Mouse (Mus musculus) ovary, postnatal 14 days (tissue): ENCODE measurements around the gene Cdh12.
"Not testable (repeated sequence)": the region's sequence is repeated elsewhere in the genome, so short reads cannot be mapped to it uniquely, and the experiment has no call there.

Experiments used
- DNase-seq: peaks from one replicate; pipeline ENCODE4 v3.0.0; 2022; ENCODE audit warnings: low spot score

Gene Cdh12

DNA sequence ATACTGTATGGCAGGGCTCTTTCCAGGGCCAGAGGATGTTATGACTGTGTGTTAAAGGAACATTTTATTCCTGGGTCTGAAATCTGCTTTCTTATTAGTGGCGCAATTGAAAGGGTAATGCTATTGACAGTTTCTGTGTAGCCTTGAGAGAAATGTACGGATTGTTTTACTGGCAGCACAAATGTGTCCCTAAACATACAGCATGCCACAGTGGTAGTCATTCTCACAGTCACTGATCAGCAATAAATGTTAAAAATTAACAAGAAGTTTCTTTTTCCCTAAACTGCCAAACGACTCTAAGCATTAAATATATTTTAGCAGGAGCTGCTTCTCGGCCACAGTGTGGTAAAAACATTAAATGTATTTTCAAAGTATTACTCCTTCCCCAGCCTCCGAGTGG is 926.4 kb downstream of the Cdh12 start:
- DNase-seq = no peak

DNA sequence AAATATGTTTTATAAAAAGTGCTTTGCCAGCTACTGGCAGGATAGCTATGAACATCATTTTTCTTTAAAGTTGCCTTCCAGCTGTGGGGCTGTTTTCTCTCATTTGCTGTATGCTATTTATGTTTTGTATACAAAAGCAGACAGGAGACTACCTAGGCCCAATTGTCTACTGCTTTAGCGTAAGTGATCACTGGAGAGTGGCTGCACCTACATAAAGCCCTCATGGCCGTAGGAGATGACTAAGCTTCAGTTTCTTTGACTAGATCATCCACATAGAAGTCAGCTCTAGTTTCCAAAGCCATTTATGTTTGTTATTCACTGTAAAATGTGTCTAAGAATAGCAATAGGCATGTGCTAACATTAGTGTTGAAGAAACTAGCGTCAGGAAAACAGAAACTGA is 926.8 kb downstream of the Cdh12 start:
- no peak for DNase-seq

GRCm38 (mm10) chr15:21391442-21391841 is 942.4 kb downstream of the Cdh12 start:
- DNase-seq = not testable (repeated sequence)

DNA sequence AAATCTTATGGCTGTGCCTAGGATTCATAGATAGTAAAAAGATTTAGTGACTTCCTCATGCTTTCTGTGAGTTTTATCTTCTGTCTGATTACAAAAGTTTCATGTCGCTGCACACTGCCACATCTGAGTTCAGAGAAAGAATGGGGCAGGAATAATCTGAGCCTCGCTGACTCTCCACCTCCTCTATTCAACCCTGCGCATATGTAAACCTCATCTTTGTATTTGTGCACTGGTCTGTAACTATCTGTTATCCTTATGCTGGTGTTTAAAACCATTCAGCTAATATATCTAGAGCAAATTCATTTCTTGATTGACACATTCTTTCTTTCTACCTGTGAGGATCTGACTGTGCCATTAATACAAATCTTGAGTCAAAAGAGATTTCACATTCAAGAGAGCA is 944.0 kb downstream of the Cdh12 start:
- no peak for DNase-seq

- DNase-seq = no peak
Observed at GRCm38 (mm10) chr15:21405196-21405595, 956.1 kb downstream of the Cdh12 start.

- DNase-seq = peak; percentile 1
Observed at GRCm38 (mm10) chr15:21407324-21408044, 958.4 kb downstream of the Cdh12 start.

DNA sequence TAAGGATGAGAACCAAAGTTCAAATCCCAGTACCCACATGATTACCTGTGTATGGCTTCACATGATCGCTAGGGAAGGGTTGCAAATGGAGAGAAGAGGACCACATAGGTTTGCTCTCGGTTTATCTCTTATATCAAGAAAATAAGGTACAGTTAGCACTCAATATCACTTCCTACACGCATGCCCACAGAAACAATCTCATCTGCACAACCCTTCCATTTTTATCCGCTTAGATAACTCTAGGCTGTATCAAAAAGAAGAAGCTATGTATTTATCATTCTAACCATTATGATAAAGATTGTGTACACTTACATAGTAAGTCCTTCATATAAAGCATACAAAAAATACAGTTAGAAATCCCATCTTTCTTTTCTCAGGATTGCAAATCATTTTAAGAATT is 988.3 kb downstream of the Cdh12 start:
- no peak for DNase-seq

GRCm38 (mm10) chr15:21437924-21438323 is 988.9 kb downstream of the Cdh12 start:
- DNase-seq = no peak

DNA sequence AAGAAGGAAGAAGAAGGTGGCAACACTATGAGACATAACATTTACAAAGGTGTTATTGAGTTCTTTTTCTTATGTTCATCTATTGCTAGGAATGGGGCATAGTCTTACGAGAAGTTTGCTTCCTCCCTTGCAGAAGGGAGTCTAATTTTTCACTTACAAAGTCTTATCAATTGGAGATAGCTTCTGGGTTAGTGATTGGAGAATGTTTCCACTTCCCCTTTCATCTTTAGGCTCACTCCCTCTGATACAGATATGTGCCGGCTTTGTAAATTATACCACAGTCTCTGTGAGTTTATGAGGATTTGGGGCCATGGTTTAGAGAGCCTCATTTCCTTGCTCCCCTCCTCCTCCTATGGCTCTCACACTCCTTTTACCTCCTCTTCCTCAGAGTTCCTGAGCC is 1009.0 kb downstream of the Cdh12 start:
- no peak for DNase-seq

GRCm38 (mm10) chr15:21519355-21519869 is 1070.3 kb downstream of the Cdh12 start:
- no peak for DNase-seq

DNA sequence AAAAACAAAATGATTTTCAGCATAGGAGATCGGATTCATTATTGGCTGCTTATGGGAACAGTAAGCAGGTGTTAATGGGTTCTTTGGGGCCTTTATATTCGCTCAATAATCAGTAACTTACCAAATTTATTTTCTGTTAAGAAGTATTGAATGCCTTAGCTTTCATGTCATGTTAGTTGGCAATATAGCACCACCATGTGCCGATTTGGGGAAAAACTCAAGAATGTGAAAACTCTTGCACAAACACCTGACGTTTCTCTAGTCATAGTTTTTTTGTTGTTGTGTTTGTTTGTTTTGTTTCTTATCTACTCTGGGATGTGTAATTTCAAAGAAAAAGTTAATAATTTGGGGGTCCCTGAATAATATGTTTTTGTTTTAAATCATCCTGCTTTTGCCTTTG is 1081.7 kb downstream of the Cdh12 start:
- no peak for DNase-seq

GRCm38 (mm10) chr15:21536909-21537308 is 1087.8 kb downstream of the Cdh12 start:
- DNase-seq = no peak

GRCm38 (mm10) chr15:21544786-21545185 is 1095.7 kb downstream of the Cdh12 start:
- no peak for DNase-seq

DNA sequence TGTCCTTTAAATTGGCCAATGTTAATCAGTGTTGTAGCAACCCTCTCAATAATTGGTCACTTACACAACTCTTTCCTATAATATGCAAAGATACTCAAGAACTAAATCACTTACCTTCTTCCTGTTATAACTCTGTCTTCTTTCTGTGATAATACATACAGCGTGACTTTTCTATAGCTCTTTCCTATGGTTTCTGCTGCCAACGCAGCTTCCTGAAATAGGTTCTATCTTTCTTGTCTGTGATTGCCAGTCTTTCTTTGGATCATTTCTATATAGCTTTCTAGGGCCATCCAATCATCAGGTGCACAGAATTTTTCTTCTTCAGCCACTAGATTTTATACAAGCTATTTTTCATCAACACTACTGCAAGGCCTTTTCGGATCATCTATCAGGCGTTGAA is 1106.9 kb downstream of the Cdh12 start:
- no peak for DNase-seq

DNA sequence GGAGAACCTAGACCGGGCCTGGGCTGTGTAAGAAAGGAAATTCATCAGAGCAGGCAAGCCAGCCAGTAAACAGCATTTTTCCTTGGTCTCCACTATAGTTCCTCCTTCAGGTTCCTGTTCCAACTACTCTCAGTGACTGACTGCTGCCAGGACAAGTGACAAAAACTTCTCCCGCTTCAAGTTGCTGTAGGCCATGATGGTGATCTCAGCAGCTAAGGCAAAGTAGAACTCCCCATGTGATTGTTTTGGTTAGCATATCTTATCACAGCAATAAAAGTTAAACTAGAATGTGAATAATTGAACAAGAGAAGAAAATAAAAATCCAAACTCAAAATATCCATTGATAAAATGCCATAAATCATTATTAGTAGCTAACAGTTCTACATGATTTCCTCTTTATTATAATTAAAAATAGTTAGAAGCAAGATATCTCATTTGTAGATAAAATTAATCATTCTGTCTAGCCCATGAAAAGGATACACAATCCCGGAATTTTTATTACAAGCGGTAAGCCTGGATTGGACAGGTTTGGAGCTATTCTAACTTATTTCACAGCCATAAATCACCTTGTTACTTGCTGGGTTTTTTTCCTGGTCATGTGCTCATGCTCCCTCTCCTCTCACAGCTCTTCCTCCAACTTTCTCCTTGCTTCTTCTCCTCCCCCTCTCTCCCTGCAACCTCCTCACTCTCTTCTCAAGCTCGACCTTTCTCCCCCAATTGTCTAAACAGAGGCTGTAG is 1117.4 kb downstream of the Cdh12 start:
- no peak for DNase-seq

GRCm38 (mm10) chr15:21604510-21604909 is 1155.4 kb downstream of the Cdh12 start:
- DNase-seq = no peak
